Mouse (Mus musculus) thymus, adult 2 months (tissue): Measurements from ENCODE around the gene Pcyt1a. TPM values are rescaled to one million over a fixed set of nuclear protein-coding genes. Genes with fewer than 3 reads are reported as not detected.

ENCODE experiments used
- DNase-seq: peaks from one replicate; pipeline ENCODE4 v3.0.0; 2021
- H3K27ac ChIP-seq: fragments of 200-500 bp; 2 replicates; pipeline ENCODE4 v1.5.1; 2012; ENCODE audit warnings: low read length, control low read depth; ENCODE audit not compliant: control insufficient read depth, insufficient read depth
- H3K27me3 ChIP-seq: fragments of 200-500 bp; 2 replicates; pipeline ENCODE4 v1.6.1; 2012; ENCODE audit warnings: mild to moderate bottlenecking, low read length, moderate library complexity, mixed read lengths; ENCODE audit not compliant: control insufficient read depth, insufficient read depth
- H3K36me3 ChIP-seq: fragments of 200-500 bp; 2 replicates; pipeline ENCODE4 v1.6.1; 2012; ENCODE audit warnings: mild to moderate bottlenecking, low read length, moderate library complexity; ENCODE audit not compliant: control insufficient read depth, insufficient read depth
- H3K4me1 ChIP-seq: fragments of 200-500 bp; replicated peaks from 2 replicates; pipeline ENCODE4 v1.6.1; 2012; ENCODE audit warnings: low read length; ENCODE audit not compliant: control insufficient read depth, insufficient read depth
- H3K4me3 ChIP-seq: fragments of 200-500 bp; 2 replicates; pipeline ENCODE4 v1.5.1; 2012; ENCODE audit warnings: mild to moderate bottlenecking, low read length, control low read depth, moderate library complexity; ENCODE audit not compliant: control insufficient read depth, insufficient read depth
- CTCF ChIP-seq: fragments of 200-500 bp; IDR thresholded peaks from 2 replicates; pipeline ENCODE4 v1.5.1; 2012; ENCODE audit warnings: mild to moderate bottlenecking, control low read depth, low read length, moderate library complexity, borderline replicate concordance; ENCODE audit not compliant: control insufficient read depth, poor library complexity, insufficient read depth; ENCODE audit errors: extremely low read depth
- POLR2A ChIP-seq: fragments of 200-500 bp; IDR thresholded peaks from 2 replicates; pipeline ENCODE4 v1.6.1; 2012; ENCODE audit warnings: mild to moderate bottlenecking, low read length, control low read depth, moderate library complexity; ENCODE audit not compliant: control insufficient read depth, poor library complexity, insufficient read depth; ENCODE audit errors: extremely low read depth
- WGBS: fragments of 180-500 bp; shearing (Covaris S2); methylation state at CpG from one replicate; pipeline ENCODE4 v1.1.7; 2018; 5-methylcytosine and 5-hydroxymethylcytosine counted together
- polyA plus RNA-seq: library from polyadenylated mRNA; depleted of rRNA; stranded (reverse); fragments of >200 nt; gene quantifications from 2 replicates; pipeline ENCODE4 v1.2.3, GENCODE M21; 2012

The Pcyt1a gene
- polyA plus RNA-seq, 1 experiment, result 21.2 TPM

- no peak for DNase-seq
- H3K4me1 ChIP-seq, result no peaks in the 10 kb centered on the region
- whole genome bisulfite sequencing, result 100% methylated on average over 1 of the region's 1 CpGs
- TF ChIP-seq CTCF (no peak), POLR2A (no peak)
- no peaks in the 10 kb centered on the region for H3K27me3 ChIP-seq
- H3K4me3 ChIP-seq, result no peak overlapping the region
- H3K27ac ChIP-seq, result no peak overlapping the region
- H3K36me3 ChIP-seq, result no peaks in the 10 kb centered on the region
Measured at GRCm38 (mm10) chr16:32445558-32445957, 14.8 kb downstream of the Pcyt1a start.

GRCm38 (mm10) chr16:32446563-32447138, 15.9 kb downstream of the Pcyt1a start:
- DNase-seq, result no peak
- H3K27ac ChIP-seq, result no peak overlapping the region
- no peak overlapping the region for H3K4me3 ChIP-seq
- TF ChIP-seq POLR2A, result no peak
- TF ChIP-seq CTCF, result no peak
- WGBS, result 92% methylated on average over 2 of the region's 2 CpGs
- no peaks in the 10 kb centered on the region for H3K27me3 ChIP-seq
- 0 out of 2 replicates have a peak, but pooled peaks cover 1% of the 10 kb centered on the region for H3K36me3 ChIP-seq
- H3K4me1 ChIP-seq, result no peaks in the 10 kb centered on the region

DNA sequence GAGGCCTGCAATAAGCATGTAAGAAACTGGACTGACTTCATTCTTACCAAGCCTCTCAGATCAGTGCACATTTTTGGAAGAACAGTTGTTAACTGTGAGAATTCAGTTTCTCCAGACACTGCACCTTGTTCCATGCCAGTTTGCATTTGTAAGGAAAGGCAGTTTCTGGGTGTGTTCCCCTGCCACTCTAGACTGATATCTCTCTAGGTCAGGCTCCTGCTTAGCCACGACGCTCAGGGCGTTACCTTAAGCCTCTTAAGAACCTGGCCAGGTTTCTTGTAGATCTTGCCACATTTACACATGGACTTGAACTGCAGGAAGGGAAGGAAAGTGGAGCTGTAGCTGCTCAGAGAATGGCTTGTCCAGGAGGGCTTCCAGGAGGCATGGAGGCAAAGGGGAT, 18.9 kb downstream of the Pcyt1a start:
- Histone ChIP-seq H3K4me1 (no peaks in the 10 kb centered on the region), H3K36me3 (0 out of 2 replicates have a peak, but pooled peaks cover 9% of the 10 kb centered on the region), H3K27me3 (no peaks in the 10 kb centered on the region), H3K4me3 (no peak overlapping the region), H3K27ac (no peak overlapping the region)
- WGBS, result 95% methylated on average over 3 of the region's 3 CpGs
- TF ChIP-seq POLR2A (no peak), CTCF (no peak)
- DNase-seq, result no peak

DNA sequence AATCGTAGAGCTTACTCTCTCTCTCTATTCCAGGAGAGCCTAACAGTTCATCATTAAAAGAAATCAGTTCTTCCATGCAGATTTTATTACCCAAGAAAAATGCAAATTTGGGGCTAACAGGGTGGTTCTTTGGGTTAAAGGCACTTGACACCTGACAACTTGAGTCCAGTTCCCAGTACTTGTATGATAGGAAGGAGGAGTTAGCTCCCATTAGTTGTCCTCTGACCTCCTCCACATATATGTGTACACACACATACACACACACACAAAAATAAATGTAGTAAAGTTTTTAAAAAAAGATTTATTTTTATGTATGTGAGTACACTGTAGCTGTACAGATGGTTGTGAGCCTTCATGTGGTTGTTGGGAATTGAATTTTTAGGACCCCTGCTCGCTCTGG, 19.4 kb downstream of the Pcyt1a start:
- no peaks in the 10 kb centered on the region for H3K27me3 ChIP-seq
- no peak for DNase-seq
- no peaks in the 10 kb centered on the region for H3K4me1 ChIP-seq
- 98% methylated on average over 2 of the region's 2 CpGs for WGBS
- H3K27ac ChIP-seq, result no peak overlapping the region
- H3K36me3 ChIP-seq, result 0 out of 2 replicates have a peak, but pooled peaks cover 9% of the 10 kb centered on the region
- no peak for TF ChIP-seq POLR2A
- H3K4me3 ChIP-seq, result no peak overlapping the region

GRCm38 (mm10) chr16:32453102-32453501, 22.4 kb downstream of the Pcyt1a start:
- 97% methylated on average over 8 of the region's 8 CpGs for WGBS
- TF ChIP-seq CTCF (no peak), POLR2A (no peak)
- Histone ChIP-seq H3K27ac (no peak overlapping the region), H3K36me3 (0 out of 2 replicates have a peak, but pooled peaks cover 12% of the 10 kb centered on the region), H3K4me1 (no peaks in the 10 kb centered on the region), H3K27me3 (no peaks in the 10 kb centered on the region), H3K4me3 (no peak overlapping the region)
- DNase-seq, result no peak

- no peaks in the 10 kb centered on the region for H3K4me1 ChIP-seq
- no peak for DNase-seq
- H3K36me3 ChIP-seq, result 0 out of 2 replicates have a peak, but pooled peaks cover 12% of the 10 kb centered on the region
- no peak overlapping the region for H3K4me3 ChIP-seq
- TF ChIP-seq POLR2A (no peak), CTCF (no peak)
- no peaks in the 10 kb centered on the region for H3K27me3 ChIP-seq
- H3K27ac ChIP-seq, result no peak overlapping the region
- WGBS, result 97% methylated on average over 5 of the region's 5 CpGs
Measured at GRCm38 (mm10) chr16:32454646-32455045, 23.9 kb downstream of the Pcyt1a start.

GRCm38 (mm10) chr16:32456086-32456485, 25.4 kb downstream of the Pcyt1a start:
- Histone ChIP-seq H3K36me3 (0 out of 2 replicates have a peak, but pooled peaks cover 12% of the 10 kb centered on the region), H3K4me1 (no peaks in the 10 kb centered on the region), H3K27ac (no peak overlapping the region), H3K4me3 (no peak overlapping the region), H3K27me3 (no peaks in the 10 kb centered on the region)
- no peak for DNase-seq
- TF ChIP-seq CTCF (no peak), POLR2A (no peak)
